ENCODE assay signal across 19 mouse cellular contexts in genomic region chr17:50106811-50107210, GRCm38 (mm10).
DNase-seq lines count a peak whose midpoint lies in the region; ATAC-seq lines count a peak whose summit lies in the region.
"Had no signal": no experiment of that assay in that cellular context is flagged by ENCODE, and none has a peak within 500 bp of the region (broad histone marks: within the 10 kb centered on the region; RNA-seq: fewer than 3 reads in every experiment).

No protein-coding gene starts in this region.

- no peaks in the 10 kb centered on the region for H3K4me1 ChIP-seq in heart, embryonic 10.5 days
- no peaks in the 10 kb centered on the region for H3K4me1 ChIP-seq in midbrain, embryonic 11.5 days (ENCODE audit: control insufficient read depth, insufficient read depth, low read length)
- H3K4me1 ChIP-seq in midbrain, embryonic 14.5 days (ENCODE audit: control insufficient read depth, insufficient read depth, low read length) = 0 out of 2 replicates have a peak, but pooled peaks cover 5% of the 10 kb centered on the region

- peak; percentile 89 for DNase-seq in heart, adult 11 months
- no peak for DNase-seq in heart, embryonic 10.5 days (ENCODE audit: low spot score)
- DNase-seq in midbrain, embryonic 11.5 days (ENCODE audit: low spot score, missing footprints) = peak; percentile 69
- DNase-seq in midbrain, embryonic 14.5 days = no peak
- DNase-seq: adrenal gland, adult 2 months; adrenal gland, adult 8-10 months; adrenal gland, postnatal 10 days; adrenal gland, postnatal 14 days; adrenal gland, postnatal 25 days; adrenal gland, postnatal 36 days; B cell, adult 2 months; cerebellum, adult 11 months; cerebellum, adult 11-12 months; cerebellum, adult 18-20 months had no signal

- no peak overlapping the region for H3K27ac ChIP-seq in heart, embryonic 10.5 days
- no peak overlapping the region for H3K27ac ChIP-seq in midbrain, embryonic 11.5 days (ENCODE audit: low read depth, low read length)
- H3K27ac ChIP-seq in midbrain, embryonic 14.5 days (replicated peaks; ENCODE audit: low read depth, low read length) = no peak overlapping the region

- no peaks in the 10 kb centered on the region for H3K9me3 ChIP-seq in heart, embryonic 10.5 days
- H3K9me3 ChIP-seq in midbrain, embryonic 11.5 days (ENCODE audit: control insufficient read depth, low read length) = no peaks in the 10 kb centered on the region
- H3K9me3 ChIP-seq in midbrain, embryonic 14.5 days (ENCODE audit: control insufficient read depth, low read length) = peaks cover 3% of the 10 kb centered on the region

- H3K9ac ChIP-seq in midbrain, embryonic 11.5 days (ENCODE audit: low read length) = no peak overlapping the region
- no peak overlapping the region for H3K9ac ChIP-seq in midbrain, embryonic 14.5 days (replicated peaks; ENCODE audit: low read length)

- 0 out of 2 replicates have a peak, but pooled peaks cover 6% of the 10 kb centered on the region for H3K36me3 ChIP-seq in heart, embryonic 10.5 days
- no peaks in the 10 kb centered on the region for H3K36me3 ChIP-seq in midbrain, embryonic 11.5 days (ENCODE audit: control insufficient read depth, insufficient read depth, low read length)
- no peaks in the 10 kb centered on the region for H3K36me3 ChIP-seq in midbrain, embryonic 14.5 days (ENCODE audit: control insufficient read depth, insufficient read depth, low read length)
- H3K36me3 ChIP-seq: G1E had no signal

- no peaks in the 10 kb centered on the region for H3K27me3 ChIP-seq in heart, embryonic 10.5 days (ENCODE audit: insufficient read depth, poor library complexity, severe bottlenecking)
- H3K27me3 ChIP-seq in midbrain, embryonic 11.5 days (ENCODE audit: control insufficient read depth, insufficient read depth, low read length) = no peaks in the 10 kb centered on the region
- H3K27me3 ChIP-seq in midbrain, embryonic 14.5 days (ENCODE audit: control insufficient read depth, insufficient read depth, low read length) = no peaks in the 10 kb centered on the region
- H3K27me3 ChIP-seq: CH12.LX had no signal

- no peak overlapping the region for H3K4me2 ChIP-seq in midbrain, embryonic 11.5 days
- no peak overlapping the region for H3K4me2 ChIP-seq in midbrain, embryonic 14.5 days (ENCODE audit: low read length)

- no peak overlapping the region for H3K4me3 ChIP-seq in heart, embryonic 10.5 days
- H3K4me3 ChIP-seq in midbrain, embryonic 11.5 days (ENCODE audit: low read depth, low read length) = no peak overlapping the region
- H3K4me3 ChIP-seq in midbrain, embryonic 14.5 days (replicated peaks; ENCODE audit: low read depth, low read length) = no peak overlapping the region

- no peak for ATAC-seq in midbrain, embryonic 11.5 days (ENCODE audit: low FRiP score)
- ATAC-seq in midbrain, embryonic 14.5 days (ENCODE audit: low FRiP score, low TSS enrichment) = no peak
- ATAC-seq: activated CD4-positive, CD25-positive, alpha-beta regulatory T cell, adult 4 months; CD4-positive, CD25-positive, alpha-beta regulatory T cell, adult 4 months; Patski had no signal

- WGBS in heart, embryonic 10.5 days = 88% methylated on average over 10 of the region's 10 CpGs
- 93% methylated on average over 10 of the region's 10 CpGs for WGBS in midbrain, embryonic 11.5 days
- 94% methylated on average over 10 of the region's 10 CpGs for WGBS in midbrain, embryonic 14.5 days

Comparison
In these comparisons a context has a peak if more than half of its experiments do, and no peak if none do; other contexts are left out.
1. DNase-seq: peak in heart, adult 11 months (single experiment) and midbrain, embryonic 11.5 days (single experiment); none in heart, embryonic 10.5 days (single experiment) and midbrain, embryonic 14.5 days (single experiment).